Mouse (Mus musculus) hematopoietic stem cell, adult 5-6 weeks (primary cell): ENCODE measurements around the gene Nos1ap. TPM values are rescaled to one million over a fixed set of nuclear protein-coding genes. Genes with fewer than 3 reads are reported as not detected.

ENCODE experiments used
- ATAC-seq, 2 experiments: fragments of 125-278 bp in 1 of 2; replicated peaks in 1 of 2; 2 replicates each; pipeline ENCODE4 v1.8.0; 2016 to 2017; ENCODE audit warnings: inconsistent platforms in 2 of 2, mild to moderate bottlenecking in 2 of 2, moderate number of reproducible peaks in 2 of 2, low read depth in 1 of 2, moderate TSS enrichment in 1 of 2; ENCODE audit not compliant: low FRiP score in 2 of 2, poor library complexity in 2 of 2, severe bottlenecking in 2 of 2, insufficient read depth in 1 of 2, low TSS enrichment in 1 of 2
- total RNA-seq: library from RNA; stranded (forward); fragments of 172-1452, 232-1000 nt; gene quantifications from 2 replicates; pipeline ENCODE4 v1.2.3, GENCODE M21; 2017

Gene Nos1ap
- total RNA-seq, 1 experiment from 2014 or later: 5.7 TPM

GRCm38 (mm10) chr1:170423048-170423447, 166.6 kb downstream of the Nos1ap start:
- no peak for ATAC-seq

DNA sequence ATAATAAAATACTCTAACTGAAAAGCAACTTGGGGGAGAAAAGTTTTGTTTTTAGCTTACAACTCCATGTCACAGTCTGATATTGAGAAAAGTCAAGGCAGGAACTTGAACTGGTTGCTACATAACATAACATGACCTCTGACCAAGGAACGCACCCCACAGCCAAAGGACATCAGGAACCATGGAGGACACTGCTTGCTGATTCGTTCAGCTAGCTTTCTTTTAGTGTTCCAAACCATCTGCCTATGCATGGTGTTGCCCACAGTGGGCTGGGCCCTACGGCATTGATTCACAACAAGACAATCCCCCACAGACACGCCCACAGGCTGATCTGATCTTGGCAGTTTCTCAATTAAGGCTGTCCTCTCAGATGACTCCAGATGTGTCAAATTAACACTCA, 167.5 kb downstream of the Nos1ap start:
- ATAC-seq: no peak

GRCm38 (mm10) chr1:170419961-170420360, 169.7 kb downstream of the Nos1ap start:
- ATAC-seq: no peak

DNA sequence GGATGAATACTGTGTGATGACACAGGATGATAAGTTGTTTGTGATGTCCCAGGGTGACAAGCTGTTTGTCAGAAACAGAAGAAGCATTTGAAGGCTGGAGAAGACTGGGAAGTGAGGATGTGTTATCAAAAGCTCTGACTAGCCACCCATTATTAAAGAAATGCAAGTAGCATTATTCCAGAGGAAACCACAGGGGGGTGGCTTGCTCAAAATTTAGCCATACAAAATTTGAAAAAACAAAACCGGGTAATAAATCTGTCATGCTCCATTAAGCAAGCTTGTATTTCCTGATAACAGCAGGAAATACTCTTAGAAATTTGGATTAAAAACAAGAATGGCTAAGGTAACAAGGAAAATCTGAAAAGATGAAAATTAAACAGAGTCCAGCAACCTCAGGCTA, 171.5 kb downstream of the Nos1ap start:
- ATAC-seq: peak; percentile 51 to 70; a peak in 3 of 4 replicates

- no peak for ATAC-seq
These were observed 172.7 kb downstream of the Nos1ap start for GRCm38 (mm10) chr1:170416967-170417366.

DNA sequence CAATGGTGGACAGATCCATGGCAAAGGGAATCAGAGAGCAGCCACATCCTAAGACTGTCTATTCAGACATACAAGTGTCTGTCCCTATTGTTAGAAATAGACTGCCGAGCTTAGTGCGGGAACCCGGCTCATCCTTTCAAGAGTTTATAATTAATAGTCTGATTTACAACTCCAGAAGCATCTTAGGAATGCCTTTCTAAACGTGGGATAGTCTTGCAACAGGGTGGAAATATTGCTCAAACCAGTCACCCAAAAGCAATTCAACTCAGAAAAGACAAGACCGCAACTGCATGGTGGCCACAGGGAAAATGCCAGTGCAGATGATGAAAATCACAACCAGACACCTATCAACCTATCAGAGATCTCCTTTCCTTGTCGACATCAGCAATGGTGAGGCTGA, 173.5 kb downstream of the Nos1ap start:
- ATAC-seq: no peak

- ATAC-seq: no peak
These were observed 174.3 kb downstream of the Nos1ap start for GRCm38 (mm10) chr1:170415395-170415794.

GRCm38 (mm10) chr1:170410402-170411191, 179.1 kb downstream of the Nos1ap start:
- ATAC-seq: no peak

- ATAC-seq: no peak
These were observed 180.6 kb downstream of the Nos1ap start for GRCm38 (mm10) chr1:170409091-170409490.

- no peak for ATAC-seq
These were observed 182.7 kb downstream of the Nos1ap start for GRCm38 (mm10) chr1:170406921-170407320.

- ATAC-seq: 0 out of 4 replicates have a peak, but pooled peaks have one; percentile 39 to 41
These were observed 184.5 kb downstream of the Nos1ap start for GRCm38 (mm10) chr1:170405152-170405551.

DNA sequence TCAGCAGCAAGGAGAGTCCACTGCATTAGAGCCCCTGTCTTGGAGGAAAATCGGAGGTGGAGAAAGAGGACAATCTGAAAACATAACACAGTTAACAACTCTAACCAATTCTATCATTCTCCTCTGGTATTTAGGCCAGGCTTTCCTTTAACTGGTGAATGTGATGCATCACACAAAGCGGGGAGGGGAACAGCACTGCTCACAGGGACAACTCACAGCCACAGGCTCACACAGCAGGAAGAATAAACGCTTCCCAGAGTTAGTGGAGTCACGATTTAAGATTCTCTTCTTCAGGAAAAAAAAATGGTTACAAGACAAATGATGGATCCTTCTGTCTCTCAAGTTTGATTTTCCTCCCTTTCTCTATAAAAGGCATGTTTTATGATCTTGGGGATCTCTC, 187.0 kb downstream of the Nos1ap start:
- ATAC-seq: no peak

- no peak for ATAC-seq
These were observed 190.8 kb downstream of the Nos1ap start for GRCm38 (mm10) chr1:170398866-170399265.

- ATAC-seq: no peak
These were observed 194.6 kb downstream of the Nos1ap start for GRCm38 (mm10) chr1:170395101-170395500.

- no peak for ATAC-seq
These were observed 195.0 kb downstream of the Nos1ap start for GRCm38 (mm10) chr1:170394641-170395040.

DNA sequence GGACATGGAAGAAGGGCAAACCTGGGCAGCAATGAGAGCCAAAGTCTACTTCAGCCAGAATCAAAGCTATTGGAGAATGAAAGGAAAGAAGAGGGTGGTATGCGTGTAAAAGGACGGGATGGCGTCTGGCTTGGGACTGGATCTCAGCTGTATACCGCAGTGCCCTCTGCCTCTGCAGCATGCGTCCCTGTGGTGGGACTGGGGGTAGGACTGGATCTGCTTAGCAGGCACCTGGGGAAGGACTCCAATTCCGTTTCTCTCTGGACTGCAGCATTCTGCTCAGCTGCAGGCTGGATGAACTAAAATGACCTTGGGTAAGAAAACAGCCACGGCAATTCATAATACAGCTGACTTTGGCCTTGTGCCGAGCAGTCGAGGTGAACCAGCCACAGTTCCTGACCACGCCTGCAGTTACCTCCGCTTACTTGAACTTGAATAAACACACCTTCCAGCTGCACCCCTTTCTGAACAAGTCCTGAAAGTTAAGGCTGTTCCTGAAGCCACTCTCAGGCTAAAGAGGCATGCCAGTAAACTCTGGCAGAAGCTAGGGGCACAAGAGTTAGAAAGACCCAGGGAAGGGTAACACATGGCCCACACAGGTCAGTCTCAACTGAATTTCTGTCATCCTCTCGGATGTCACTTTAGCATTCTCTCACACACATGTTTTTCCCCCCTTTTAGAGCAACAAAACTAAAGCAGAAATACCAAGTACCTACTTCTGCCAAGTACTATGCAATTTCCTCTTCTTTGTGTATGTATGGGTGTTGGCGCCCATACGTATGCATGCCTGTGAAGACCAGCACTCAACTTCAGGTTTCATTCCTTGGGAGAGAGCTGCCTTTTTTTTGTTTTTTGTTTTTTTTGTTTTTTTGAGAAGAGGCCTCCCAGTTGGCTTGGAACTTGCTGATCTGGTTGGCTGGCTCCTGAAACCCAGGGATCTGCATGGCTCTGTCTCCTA, 196.6 kb downstream of the Nos1ap start:
- ATAC-seq: no peak; a peak in 1 of 4 replicates

- ATAC-seq: no peak
These were observed 202.3 kb downstream of the Nos1ap start for GRCm38 (mm10) chr1:170387180-170387912.
